Mouse (Mus musculus) lung, postnatal 10 days (tissue): Measurements from ENCODE around the gene Nit2.
"Not testable (repeated sequence)": the region's sequence is repeated elsewhere in the genome, so short reads cannot be mapped to it uniquely, and the experiment has no call there.

ENCODE experiments used
- DNase-seq: peaks from one replicate; pipeline ENCODE4 v3.0.0; 2021

Nit2 gene

GRCm38 (mm10) chr16:57166611-57167513, at the start of gene Nit2:
Gene Nit2, minus strand, starts transcription at chr16:57167341.
- peak; percentile 95 for DNase-seq

- no peak for DNase-seq
These were observed 48.8 kb upstream of the Nit2 start for GRCm38 (mm10) chr16:57215957-57216356.

- DNase-seq, result no peak
These were observed 43.9 kb upstream of the Nit2 start for GRCm38 (mm10) chr16:57211037-57211436.

- DNase-seq, result peak; percentile 53
These were observed 41.2 kb upstream of the Nit2 start for GRCm38 (mm10) chr16:57208342-57208741.

- DNase-seq, result no peak
These were observed 30.1 kb upstream of the Nit2 start for GRCm38 (mm10) chr16:57197281-57197680.

GRCm38 (mm10) chr16:57196590-57196989, 29.4 kb upstream of the Nit2 start:
- no peak for DNase-seq

- no peak for DNase-seq
These were observed 24.1 kb upstream of the Nit2 start for GRCm38 (mm10) chr16:57191214-57191613.

GRCm38 (mm10) chr16:57190390-57190789, 23.2 kb upstream of the Nit2 start:
- no peak for DNase-seq

GRCm38 (mm10) chr16:57189493-57189892, 22.4 kb upstream of the Nit2 start:
- no peak for DNase-seq

- no peak for DNase-seq
These were observed 19.5 kb upstream of the Nit2 start for GRCm38 (mm10) chr16:57186618-57187017.

GRCm38 (mm10) chr16:57182037-57182436, 14.9 kb upstream of the Nit2 start:
- DNase-seq, result no peak

- no peak for DNase-seq
These were observed 14.0 kb upstream of the Nit2 start for GRCm38 (mm10) chr16:57181180-57181579.

GRCm38 (mm10) chr16:57177664-57178063, 10.5 kb upstream of the Nit2 start:
- DNase-seq, result no peak

GRCm38 (mm10) chr16:57177254-57177653, 10.1 kb upstream of the Nit2 start:
- DNase-seq, result peak; percentile 38

- no peak for DNase-seq
These were observed 9.1 kb upstream of the Nit2 start for GRCm38 (mm10) chr16:57176276-57176675.

- no peak for DNase-seq
These were observed 8.6 kb upstream of the Nit2 start for GRCm38 (mm10) chr16:57175751-57176150.

- not testable (repeated sequence) for DNase-seq
These were observed 7.3 kb upstream of the Nit2 start for GRCm38 (mm10) chr16:57174480-57174879.

GRCm38 (mm10) chr16:57171570-57171969, 4.4 kb upstream of the Nit2 start:
- DNase-seq, result no peak

GRCm38 (mm10) chr16:57171161-57171560, 4.0 kb upstream of the Nit2 start:
- DNase-seq, result no peak

- DNase-seq, result no peak
These were observed 1.1 kb upstream of the Nit2 start for GRCm38 (mm10) chr16:57168236-57168635.

- DNase-seq, result no peak
These were observed 372 bp upstream of the Nit2 start for GRCm38 (mm10) chr16:57167514-57167912.

GRCm38 (mm10) chr16:57166086-57166485, 1.1 kb downstream of the Nit2 start:
- DNase-seq, result no peak

GRCm38 (mm10) chr16:57165157-57165556, 2.0 kb downstream of the Nit2 start:
- DNase-seq, result no peak

GRCm38 (mm10) chr16:57163694-57164093, 3.4 kb downstream of the Nit2 start:
- DNase-seq, result no peak

GRCm38 (mm10) chr16:57162841-57163240, 4.3 kb downstream of the Nit2 start:
- no peak for DNase-seq
